Mouse (Mus musculus) limb, embryonic 13.5 days (tissue): ENCODE data around the gene Crebl2. TPM values are rescaled to one million over a fixed set of nuclear protein-coding genes. Genes with fewer than 3 reads are reported as not detected.
A peak's percentile ranks its signal among the peaks of the same experiment; 100 is the strongest.

Experiments used
- ATAC-seq: fragments of 200-750 bp; cut with Nextera tagmentation; 2 replicates; pipeline ENCODE4 v1.8.0; 2017; ENCODE audit warnings: low read depth, moderate number of reproducible peaks, moderate TSS enrichment; ENCODE audit not compliant: low FRiP score
- H3K27ac ChIP-seq: fragments of 300-500 bp; sonication (generic); 2 replicates; pipeline ENCODE4 v1.5.1; 2015; ENCODE audit warnings: inconsistent platforms, mild to moderate bottlenecking, moderate library complexity
- H3K27me3 ChIP-seq: fragments of 300-500 bp; sonication (generic); 2 replicates; pipeline ENCODE4 v1.6.1; 2015; ENCODE audit warnings: mild to moderate bottlenecking, inconsistent platforms
- H3K36me3 ChIP-seq: fragments of 300-500 bp; sonication (generic); 2 replicates; pipeline ENCODE4 v1.6.1; 2015; ENCODE audit warnings: inconsistent platforms, mild to moderate bottlenecking, moderate library complexity
- H3K4me1 ChIP-seq: fragments of 300-500 bp; sonication (generic); 2 replicates; pipeline ENCODE4 v1.6.1; 2015; ENCODE audit warnings: inconsistent platforms
- H3K4me2 ChIP-seq: fragments of 300-500 bp; sonication (generic); replicated peaks from 2 replicates; pipeline ENCODE4 v1.6.1; 2015; ENCODE audit warnings: inconsistent platforms, mild to moderate bottlenecking, moderate library complexity
- H3K4me3 ChIP-seq: fragments of 300-500 bp; sonication (generic); 2 replicates; pipeline ENCODE4 v1.5.1; 2015; ENCODE audit warnings: moderate library complexity, mild to moderate bottlenecking, inconsistent platforms
- H3K9ac ChIP-seq: fragments of 300-500 bp; sonication (generic); 2 replicates; pipeline ENCODE4 v1.6.1; 2015; ENCODE audit warnings: mild to moderate bottlenecking, inconsistent platforms
- H3K9me3 ChIP-seq: fragments of 300-500 bp; sonication (generic); 2 replicates; pipeline ENCODE4 v1.6.1; 2016; ENCODE audit warnings: inconsistent platforms
- WGBS: fragments of 180-500 bp; shearing (Covaris S2); methylation state at CpG from one replicate; pipeline ENCODE4 v1.1.7; 2015; 5-methylcytosine and 5-hydroxymethylcytosine counted together
- polyA plus RNA-seq: library from polyadenylated mRNA; unstranded; fragments of >200 nt; fragmentation: Nextera tagmentation; extraction: Ambion mirVana; gene quantifications from 2 replicates; pipeline ENCODE4 v1.2.1, GENCODE M21; 2015

The Crebl2 gene
- polyA plus RNA-seq, 1 experiment from 2014 or later = 2.6 TPM

DNA sequence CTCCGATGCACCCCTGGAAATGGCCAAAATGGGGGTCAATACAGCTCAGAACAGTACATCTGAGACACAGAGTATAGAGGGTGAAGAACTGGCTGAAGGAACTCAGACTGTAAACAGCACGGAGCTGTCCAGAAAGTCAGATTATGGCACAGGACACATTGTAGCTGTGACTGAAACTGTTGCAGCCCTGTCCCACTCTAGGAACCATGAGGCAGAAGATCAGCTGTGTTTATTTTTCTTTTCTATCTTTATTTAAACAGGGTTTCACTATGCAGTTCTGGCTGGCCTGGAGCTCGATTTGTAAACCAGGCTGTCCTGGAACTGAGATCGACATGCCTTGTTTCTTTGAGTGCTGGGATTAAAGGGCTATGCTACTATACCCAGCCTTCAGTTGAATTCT is 30.3 kb downstream of the Crebl2 start:
- H3K4me1 ChIP-seq = peaks cover 11% of the 10 kb centered on the region; the same call in 1 of the 2 replicates
- no peak overlapping the region for H3K9ac ChIP-seq
- no peak overlapping the region for H3K4me3 ChIP-seq
- WGBS = 76% methylated on average over 4 of the region's 4 CpGs
- H3K9me3 ChIP-seq = no peaks in the 10 kb centered on the region
- no peak for ATAC-seq
- H3K36me3 ChIP-seq = peaks cover 3% of the 10 kb centered on the region; the same call in 1 of the 2 replicates
- H3K27ac ChIP-seq = no peak overlapping the region
- no peaks in the 10 kb centered on the region for H3K27me3 ChIP-seq
- no peak overlapping the region for H3K4me2 ChIP-seq

DNA sequence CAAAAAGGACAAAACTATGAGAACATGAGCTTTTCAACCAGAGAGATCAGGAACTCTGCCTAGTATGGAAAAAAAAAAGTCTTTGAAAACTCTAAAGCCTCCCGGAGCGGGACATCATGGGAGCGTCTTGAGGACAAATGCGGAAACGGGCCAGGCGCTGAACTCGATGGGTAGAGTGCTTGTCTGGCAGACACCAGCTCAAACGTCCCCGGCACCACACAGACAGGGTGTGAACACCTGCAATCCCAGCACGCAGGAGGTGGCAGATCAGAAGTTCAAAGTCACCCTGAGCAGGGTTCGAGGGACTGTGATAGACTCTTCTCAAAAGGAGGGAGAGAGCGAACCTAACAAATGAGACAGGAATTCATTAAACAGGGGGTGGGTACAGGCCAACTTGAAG is 31.4 kb downstream of the Crebl2 start:
- Histone ChIP-seq H3K9me3 (no peaks in the 10 kb centered on the region), H3K27ac (no peak overlapping the region), H3K27me3 (no peaks in the 10 kb centered on the region), H3K4me1 (peaks cover 11% of the 10 kb centered on the region; the same call in 1 of the 2 replicates), H3K9ac (no peak overlapping the region), H3K36me3 (peaks cover 3% of the 10 kb centered on the region; the same call in 1 of the 2 replicates), H3K4me3 (no peak overlapping the region), H3K4me2 (no peak overlapping the region)
- 76% methylated on average over 12 of the region's 12 CpGs for WGBS
- ATAC-seq = no peak

DNA sequence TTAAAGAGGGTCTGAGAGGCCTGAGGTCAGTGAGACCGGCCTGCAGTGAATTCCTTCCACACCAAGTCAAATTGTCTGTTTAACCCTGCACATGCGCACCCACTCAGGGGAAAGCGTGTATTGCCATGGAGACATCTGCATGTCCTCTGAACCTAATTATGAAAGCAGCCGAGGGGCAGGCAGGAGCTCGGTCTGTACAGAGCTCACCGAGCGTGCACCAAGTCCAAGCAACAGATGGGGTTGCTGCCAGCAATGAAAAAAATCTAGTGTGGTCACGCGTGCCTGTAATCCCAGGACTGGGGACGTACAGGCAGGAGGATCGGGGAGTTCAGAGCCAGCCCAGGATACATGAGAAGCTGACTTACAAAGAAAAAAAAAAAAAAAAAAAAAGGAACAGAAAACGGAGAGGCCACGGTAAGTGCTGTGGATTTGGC is 32.7 kb downstream of the Crebl2 start:
- ATAC-seq = peak; percentile 75

DNA sequence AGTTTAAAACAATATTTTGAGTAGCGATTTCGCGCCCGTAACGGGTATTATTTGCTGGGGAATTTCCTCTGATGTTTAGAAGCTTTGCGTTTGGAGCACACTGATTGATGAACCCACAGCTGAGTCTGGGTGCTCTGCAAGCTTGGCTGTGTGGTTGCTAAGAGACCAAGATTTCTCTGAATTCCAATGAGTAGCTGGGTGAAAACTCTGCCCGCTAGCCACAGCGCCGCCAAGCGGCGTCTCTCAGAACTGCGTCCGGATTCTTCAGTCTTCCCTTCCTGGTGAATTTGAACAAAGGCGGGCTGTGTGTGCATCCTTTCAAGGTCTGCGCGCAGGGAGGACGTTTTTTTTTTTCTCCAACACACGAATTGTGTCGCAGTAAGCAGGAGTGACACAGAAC is 33.2 kb downstream of the Crebl2 start:
- Histone ChIP-seq H3K27me3 (no peaks in the 10 kb centered on the region), H3K4me2 (peak overlapping the region; percentile 61), H3K4me3 (peak overlapping the region; percentile 36), H3K27ac (no peak overlapping the region), H3K4me1 (peaks cover 11% of the 10 kb centered on the region; the same call in 1 of the 2 replicates), H3K9ac (peak overlapping the region; percentile 48; the same call in 1 of the 2 replicates), H3K9me3 (no peaks in the 10 kb centered on the region), H3K36me3 (no peaks in the 10 kb centered on the region)
- 3% methylated on average over 19 of the region's 19 CpGs for WGBS
- peak; percentile 90 for ATAC-seq

More for the DNA sequence above, 32.7 kb downstream of the Crebl2 start:
- Histone ChIP-seq H3K27ac (peak overlapping the region; percentile 22; the same call in 1 of the 2 replicates), H3K36me3 (no peaks in the 10 kb centered on the region), H3K9me3 (no peaks in the 10 kb centered on the region), H3K4me2 (peak overlapping the region; percentile 61), H3K4me3 (peak overlapping the region; percentile 36), H3K9ac (peak overlapping the region; percentile 48), H3K4me1 (peaks cover 11% of the 10 kb centered on the region; the same call in 1 of the 2 replicates), H3K27me3 (no peaks in the 10 kb centered on the region)
- 14% methylated on average over 13 of the region's 13 CpGs for WGBS

DNA sequence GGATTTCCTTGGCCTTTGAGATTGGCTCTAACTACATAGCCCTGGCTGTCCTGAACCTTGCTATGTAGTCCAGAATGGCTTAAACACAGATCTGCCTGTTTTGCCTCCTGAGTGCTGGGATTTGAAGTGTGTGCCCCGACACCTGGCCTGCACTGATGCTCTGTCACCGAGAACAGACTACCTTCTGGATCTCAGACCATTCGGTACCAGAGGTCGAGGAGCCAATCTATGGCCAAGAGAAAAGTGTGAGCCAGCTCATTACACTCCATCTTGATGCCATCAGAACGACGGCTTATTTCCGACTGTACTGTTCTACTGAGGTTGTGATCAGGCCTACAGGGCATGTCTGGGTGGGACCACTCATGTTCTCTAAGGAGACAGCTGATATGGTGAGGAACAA is 36.2 kb downstream of the Crebl2 start:
- Histone ChIP-seq H3K4me2 (no peak overlapping the region), H3K4me1 (peaks cover 9% of the 10 kb centered on the region; the same call in 1 of the 2 replicates), H3K27ac (no peak overlapping the region), H3K9me3 (peaks cover 7% of the 10 kb centered on the region; the same call in 1 of the 2 replicates), H3K27me3 (no peaks in the 10 kb centered on the region), H3K4me3 (no peak overlapping the region), H3K9ac (no peak overlapping the region), H3K36me3 (peaks cover 19% of the 10 kb centered on the region)
- 89% methylated on average over 7 of the region's 7 CpGs for WGBS
- ATAC-seq = no peak

DNA sequence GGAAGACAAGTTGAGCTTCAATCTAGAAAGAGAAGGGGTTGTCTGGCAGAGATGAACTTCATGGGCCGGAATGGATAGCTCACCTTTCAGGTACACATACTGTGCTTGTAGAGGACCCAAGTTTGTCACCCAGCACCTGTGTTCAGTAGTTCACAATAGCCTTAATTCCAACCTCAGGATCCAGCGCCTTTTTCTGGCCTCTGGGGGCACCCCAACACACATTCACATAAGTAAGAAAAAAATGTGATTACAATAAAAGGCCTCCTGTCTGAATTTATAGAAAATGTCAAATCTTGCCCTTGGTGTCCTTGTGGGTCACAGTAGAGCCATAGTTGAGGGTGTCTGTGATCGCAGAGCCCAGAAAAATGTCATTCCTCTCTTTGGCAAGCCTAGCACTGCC is 37.4 kb downstream of the Crebl2 start:
- Histone ChIP-seq H3K4me1 (peaks cover 8% of the 10 kb centered on the region; the same call in 1 of the 2 replicates), H3K27me3 (no peaks in the 10 kb centered on the region), H3K4me2 (no peak overlapping the region), H3K27ac (no peak overlapping the region), H3K36me3 (peaks cover 19% of the 10 kb centered on the region), H3K9me3 (peaks cover 7% of the 10 kb centered on the region; the same call in 1 of the 2 replicates), H3K9ac (no peak overlapping the region), H3K4me3 (no peak overlapping the region)
- 86% methylated on average over 3 of the region's 3 CpGs for WGBS
- no peak for ATAC-seq

DNA sequence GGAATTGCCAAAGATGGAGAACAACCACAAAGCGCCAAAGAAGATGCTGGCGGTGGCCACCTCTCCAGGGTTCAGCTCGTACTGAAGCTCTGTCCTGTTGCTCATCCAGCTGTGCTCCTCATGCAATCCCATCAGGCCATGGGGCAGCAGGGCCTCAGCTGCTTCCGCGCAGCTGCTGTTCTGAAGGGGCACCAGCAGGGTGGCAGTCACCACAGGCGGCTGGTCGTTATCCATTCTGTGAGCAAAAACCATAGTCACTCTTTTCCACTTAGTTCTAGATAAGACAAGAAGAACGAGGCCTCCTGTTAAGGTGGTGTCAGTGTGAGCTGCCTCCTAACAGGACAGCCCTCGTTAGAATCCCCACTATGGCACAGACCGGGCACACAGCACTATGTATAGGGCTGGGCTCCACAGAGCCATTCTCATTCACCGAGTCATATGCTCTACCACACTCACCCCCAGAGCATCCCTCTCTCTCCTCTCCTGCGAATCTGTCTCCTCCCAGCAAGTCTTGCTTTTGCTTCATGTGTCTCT is 40.3 kb downstream of the Crebl2 start:
- ATAC-seq = no peak

DNA sequence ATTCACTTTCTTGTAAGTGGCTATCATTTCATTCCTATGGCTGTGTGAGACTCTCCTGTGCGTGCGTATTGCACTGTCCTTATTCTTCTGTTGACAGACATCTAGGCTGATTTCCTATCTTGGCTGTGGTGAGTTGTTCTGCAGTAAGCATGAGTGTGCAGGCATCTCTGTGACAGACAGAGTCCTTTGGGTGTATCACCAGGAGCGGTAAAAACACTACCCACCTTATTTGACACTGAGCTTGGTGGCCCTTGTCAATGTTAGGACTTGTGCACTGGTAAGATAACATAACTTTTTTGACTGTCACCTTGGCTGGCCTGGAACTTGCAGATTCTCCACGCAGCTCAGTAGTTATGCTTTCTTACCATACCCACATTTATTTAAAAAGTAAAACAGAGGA is 40.9 kb downstream of the Crebl2 start:
- H3K9me3 ChIP-seq = peaks cover 7% of the 10 kb centered on the region; the same call in 1 of the 2 replicates
- H3K4me1 ChIP-seq = no peaks in the 10 kb centered on the region
- no peaks in the 10 kb centered on the region for H3K27me3 ChIP-seq
- H3K36me3 ChIP-seq = peaks cover 19% of the 10 kb centered on the region
- no peak for ATAC-seq
- 91% methylated on average over 4 of the region's 4 CpGs for WGBS
- H3K4me2 ChIP-seq = no peak overlapping the region
- no peak overlapping the region for H3K9ac ChIP-seq
- no peak overlapping the region for H3K27ac ChIP-seq
- H3K4me3 ChIP-seq = no peak overlapping the region

More for the DNA sequence above, 40.3 kb downstream of the Crebl2 start:
- Histone ChIP-seq H3K27me3 (no peaks in the 10 kb centered on the region), H3K4me3 (no peak overlapping the region), H3K4me2 (no peak overlapping the region), H3K9ac (no peak overlapping the region), H3K36me3 (peaks cover 19% of the 10 kb centered on the region), H3K9me3 (peaks cover 7% of the 10 kb centered on the region; the same call in 1 of the 2 replicates), H3K27ac (no peak overlapping the region), H3K4me1 (no peaks in the 10 kb centered on the region)
- 89% methylated on average over 12 of the region's 12 CpGs for whole genome bisulfite sequencing

DNA sequence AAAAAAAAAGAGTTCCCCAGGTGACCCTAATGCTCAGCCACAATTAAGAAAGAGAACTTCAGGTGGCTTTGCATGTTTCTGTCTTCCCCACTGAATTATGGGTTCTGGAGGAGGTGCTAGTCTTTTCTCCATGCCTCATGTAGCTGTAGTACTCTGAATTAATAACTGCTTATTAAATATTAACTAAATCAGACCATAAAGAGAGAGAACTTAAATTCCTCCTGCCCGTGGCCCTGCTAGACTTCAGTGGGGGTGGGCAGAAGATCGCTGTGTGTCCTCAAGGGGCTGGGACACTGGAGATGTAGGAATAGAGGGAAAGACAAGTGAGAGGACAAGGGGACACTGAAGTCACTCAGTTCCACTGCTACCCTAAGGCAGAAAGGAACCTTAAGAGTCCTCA is 42.3 kb downstream of the Crebl2 start:
- H3K27me3 ChIP-seq = no peaks in the 10 kb centered on the region
- no peak overlapping the region for H3K27ac ChIP-seq
- no peak for ATAC-seq
- no peaks in the 10 kb centered on the region for H3K4me1 ChIP-seq
- 87% methylated on average over 2 of the region's 2 CpGs for WGBS
- H3K4me2 ChIP-seq = no peak overlapping the region
- H3K4me3 ChIP-seq = no peak overlapping the region
- H3K36me3 ChIP-seq = peaks cover 19% of the 10 kb centered on the region
- peaks cover 7% of the 10 kb centered on the region; the same call in 1 of the 2 replicates for H3K9me3 ChIP-seq
- H3K9ac ChIP-seq = no peak overlapping the region

DNA sequence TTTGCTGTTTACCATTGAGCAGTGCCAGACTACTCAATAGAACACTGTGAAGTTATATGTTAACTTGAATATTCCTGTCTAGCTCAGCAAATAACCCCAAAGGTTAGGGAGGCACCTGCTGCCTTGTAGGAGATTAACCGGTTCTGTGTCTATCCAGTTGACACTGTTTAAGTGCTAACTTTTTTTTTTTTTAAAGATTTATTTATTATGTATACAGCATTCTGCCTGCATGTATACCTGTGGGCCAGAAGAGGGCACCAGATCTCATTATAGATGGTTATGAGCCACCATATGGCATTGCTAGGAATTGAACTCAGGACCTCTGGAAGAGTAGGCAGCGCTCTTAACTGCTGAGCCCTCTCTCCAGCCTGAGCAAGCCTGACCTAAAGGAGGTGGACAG is 43.1 kb downstream of the Crebl2 start:
- Histone ChIP-seq H3K4me3 (no peak overlapping the region), H3K9me3 (peaks cover 7% of the 10 kb centered on the region; the same call in 1 of the 2 replicates), H3K9ac (no peak overlapping the region), H3K4me1 (no peaks in the 10 kb centered on the region), H3K27ac (no peak overlapping the region), H3K27me3 (no peaks in the 10 kb centered on the region), H3K36me3 (peaks cover 19% of the 10 kb centered on the region), H3K4me2 (no peak overlapping the region)
- ATAC-seq = no peak
- 85% methylated on average over 2 of the region's 2 CpGs for WGBS

DNA sequence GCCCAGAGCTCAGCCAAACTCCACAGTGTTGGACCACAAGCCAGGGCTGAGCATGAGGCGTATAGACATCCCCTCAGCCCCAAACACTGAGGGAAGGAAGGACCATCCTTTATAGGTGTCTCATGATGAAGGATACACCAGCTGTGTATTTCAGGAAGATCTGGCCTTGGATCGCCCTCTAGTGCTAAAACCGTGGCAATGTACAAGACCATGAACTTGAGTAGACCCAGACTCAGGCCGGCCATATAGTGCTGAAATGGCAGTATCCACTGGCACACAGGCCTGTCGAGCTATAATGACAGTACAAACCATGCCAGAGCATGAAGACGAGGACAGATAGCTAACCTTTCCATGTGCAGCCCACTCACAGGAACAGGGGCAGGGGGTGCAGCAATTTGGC is 46.8 kb downstream of the Crebl2 start:
- no peaks in the 10 kb centered on the region for H3K9me3 ChIP-seq
- 78% methylated on average over 6 of the region's 6 CpGs for WGBS
- H3K36me3 ChIP-seq = no peaks in the 10 kb centered on the region
- H3K27ac ChIP-seq = no peak overlapping the region
- ATAC-seq = no peak
- no peak overlapping the region for H3K4me2 ChIP-seq
- no peak overlapping the region for H3K4me3 ChIP-seq
- no peaks in the 10 kb centered on the region for H3K27me3 ChIP-seq
- peaks cover 19% of the 10 kb centered on the region for H3K4me1 ChIP-seq
- no peak overlapping the region for H3K9ac ChIP-seq

DNA sequence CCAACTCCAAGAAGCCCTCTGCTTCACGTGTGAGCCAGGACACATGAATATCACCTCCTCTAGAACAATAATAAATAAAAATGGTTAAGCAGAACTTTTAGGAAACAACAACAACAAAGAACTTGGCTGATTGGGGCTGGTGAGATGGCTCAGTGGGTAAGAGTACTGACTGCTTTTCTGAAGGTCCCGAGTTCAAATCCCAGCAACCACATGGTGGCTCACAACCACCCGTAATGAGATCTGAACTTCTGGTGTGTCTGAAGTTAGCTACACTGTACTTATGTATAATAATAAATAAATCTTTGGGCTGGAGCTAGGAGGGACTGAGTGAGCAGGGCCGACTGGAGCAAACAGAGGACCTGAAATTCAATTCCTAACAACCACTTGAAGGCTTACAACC is 47.3 kb downstream of the Crebl2 start:
- no peak for ATAC-seq
- peaks cover 19% of the 10 kb centered on the region for H3K4me1 ChIP-seq
- no peak overlapping the region for H3K4me3 ChIP-seq
- 84% methylated on average over 4 of the region's 4 CpGs for WGBS
- no peak overlapping the region for H3K27ac ChIP-seq
- no peaks in the 10 kb centered on the region for H3K36me3 ChIP-seq
- H3K9ac ChIP-seq = no peak overlapping the region
- no peaks in the 10 kb centered on the region for H3K27me3 ChIP-seq
- H3K9me3 ChIP-seq = no peaks in the 10 kb centered on the region
- no peak overlapping the region for H3K4me2 ChIP-seq

DNA sequence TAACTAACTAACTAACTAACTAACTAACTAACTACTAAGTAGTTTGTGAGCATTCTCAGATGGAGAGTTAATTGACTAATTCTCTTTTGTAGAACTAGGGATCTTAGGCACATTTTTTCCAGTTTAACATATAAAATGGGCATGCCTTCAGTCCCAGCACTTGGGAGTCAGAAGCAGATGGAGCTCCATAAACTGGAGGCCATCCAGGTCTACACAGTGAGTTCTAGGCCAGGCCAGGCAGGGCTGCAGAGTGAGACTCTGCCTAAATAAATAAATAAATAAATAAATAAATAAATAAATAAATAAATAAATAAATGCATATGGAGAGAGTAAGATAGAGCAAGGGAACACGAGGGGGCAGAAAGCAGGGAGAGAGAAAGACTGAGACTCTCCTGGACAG is 47.9 kb downstream of the Crebl2 start:
- no peaks in the 10 kb centered on the region for H3K27me3 ChIP-seq
- H3K9me3 ChIP-seq = no peaks in the 10 kb centered on the region
- H3K36me3 ChIP-seq = no peaks in the 10 kb centered on the region
- WGBS = 62% methylated on average over 1 of the region's 1 CpGs
- H3K9ac ChIP-seq = no peak overlapping the region
- no peak overlapping the region for H3K4me2 ChIP-seq
- H3K4me3 ChIP-seq = no peak overlapping the region
- H3K27ac ChIP-seq = no peak overlapping the region
- ATAC-seq = no peak
- H3K4me1 ChIP-seq = peaks cover 19% of the 10 kb centered on the region
